Mouse (Mus musculus): ENCODE measurements around the gene Tmem92.
"Not testable (repeated sequence)": the region's sequence is repeated elsewhere in the genome, so short reads cannot be mapped to it uniquely, and the experiment has no call there.

Tmem92 gene

DNA sequence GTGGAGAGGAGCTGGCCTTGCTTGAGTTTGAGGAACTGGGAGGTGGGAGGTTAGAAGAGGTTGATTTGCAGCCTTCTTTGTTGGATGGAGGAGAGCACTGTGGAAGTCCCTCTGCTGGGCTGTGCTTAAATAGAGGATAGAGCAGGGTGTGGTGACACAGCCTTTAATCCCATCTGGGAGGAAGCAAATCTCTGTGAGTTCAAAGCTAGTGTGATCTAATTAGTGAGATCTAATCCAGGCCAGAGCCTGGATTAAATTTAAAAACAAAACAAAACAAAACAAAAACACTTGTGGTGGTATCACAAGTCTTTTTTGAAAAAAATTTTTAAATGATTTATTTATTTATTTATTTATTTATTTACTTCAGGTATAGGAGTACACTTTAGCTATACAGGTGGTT lies at the start of gene Tmem92:
Gene Tmem92 (minus strand): TSS at position 101 of the 400 bp plus-strand sequence.
- ATAC-seq (ENCODE audit: low TSS enrichment) = no peak

DNA sequence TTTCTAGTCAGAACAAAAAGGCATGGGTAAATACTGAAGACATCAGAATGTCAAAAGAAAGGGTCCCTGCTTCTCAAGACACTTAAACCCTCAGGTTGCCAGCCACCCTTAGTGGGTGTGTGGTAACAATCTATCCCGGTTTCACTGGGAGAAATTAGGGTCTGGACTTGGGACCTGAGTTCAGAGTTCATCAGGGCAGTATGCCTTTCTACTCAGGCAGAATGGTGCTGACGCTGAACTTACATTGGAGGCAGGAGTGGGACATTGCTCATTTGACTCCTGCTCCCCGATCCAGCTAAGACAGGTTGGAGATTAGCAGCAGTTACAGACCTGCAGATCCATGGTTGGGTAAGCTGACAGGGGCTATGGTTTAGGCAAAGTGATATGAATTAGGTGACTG lies 46.5 kb upstream of the Tmem92 start:
- ATAC-seq (ENCODE audit: low TSS enrichment) = no peak

DNA sequence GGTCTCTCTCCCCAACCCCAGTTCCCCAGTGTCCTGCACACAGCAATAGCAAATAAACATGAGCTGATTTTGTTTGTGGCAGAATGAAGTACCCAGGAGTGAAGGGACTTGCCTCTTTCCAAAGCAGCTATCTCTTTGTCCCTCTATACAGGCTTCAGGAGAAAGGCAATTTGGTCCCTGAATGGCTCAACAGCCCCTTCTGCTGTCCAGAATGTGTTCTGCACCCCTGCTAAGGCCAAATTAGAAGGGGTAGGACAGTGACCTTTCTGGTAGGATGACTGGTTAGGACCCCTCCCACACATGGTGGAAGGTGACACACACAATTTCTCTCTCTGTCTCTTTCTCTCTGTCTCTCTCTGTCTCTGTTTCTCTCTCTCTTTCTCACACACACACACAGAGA lies 36.9 kb upstream of the Tmem92 start:
- not testable (repeated sequence) for ATAC-seq (ENCODE audit: low TSS enrichment)

DNA sequence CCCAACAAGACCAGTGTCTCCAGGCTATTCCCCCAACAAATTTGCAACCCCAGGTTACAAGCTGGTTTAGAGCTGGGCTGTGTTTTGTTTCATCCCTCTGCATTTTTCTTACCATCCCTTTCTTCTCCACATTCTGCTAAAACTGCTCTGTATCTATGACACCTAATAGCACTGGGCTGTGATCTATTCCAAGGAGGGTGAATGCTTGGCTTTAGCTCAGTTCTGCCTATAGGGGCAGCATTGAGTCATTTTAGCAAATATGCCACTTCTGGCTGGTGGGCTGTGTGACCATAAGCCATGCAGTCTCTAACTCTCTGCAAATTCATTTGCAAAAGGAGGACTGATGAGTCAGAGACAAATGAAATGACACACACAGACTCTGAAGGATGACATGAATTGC lies 36.4 kb upstream of the Tmem92 start:
- not testable (repeated sequence) for ATAC-seq (ENCODE audit: low TSS enrichment)

DNA sequence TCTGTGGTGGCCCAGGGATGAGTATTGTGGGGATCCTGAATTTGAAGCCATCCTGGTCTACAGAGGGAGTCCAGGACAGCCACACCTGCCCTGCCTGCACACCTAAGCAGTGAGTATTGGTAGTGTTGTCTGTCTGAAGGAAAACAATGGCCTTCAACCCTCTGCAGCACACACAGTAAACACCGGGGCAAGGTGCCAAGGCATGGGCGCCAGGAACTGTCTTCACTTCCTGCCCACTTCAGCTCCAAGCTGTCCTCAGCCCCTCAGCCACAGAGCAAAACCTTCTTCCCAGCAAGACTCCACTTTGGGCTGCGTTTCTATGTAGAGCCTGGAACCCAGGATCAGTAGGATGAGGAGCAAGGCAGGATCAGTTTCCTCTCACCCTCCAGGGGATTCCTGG lies 29.0 kb upstream of the Tmem92 start:
- not testable (repeated sequence) for ATAC-seq (ENCODE audit: low TSS enrichment)

DNA sequence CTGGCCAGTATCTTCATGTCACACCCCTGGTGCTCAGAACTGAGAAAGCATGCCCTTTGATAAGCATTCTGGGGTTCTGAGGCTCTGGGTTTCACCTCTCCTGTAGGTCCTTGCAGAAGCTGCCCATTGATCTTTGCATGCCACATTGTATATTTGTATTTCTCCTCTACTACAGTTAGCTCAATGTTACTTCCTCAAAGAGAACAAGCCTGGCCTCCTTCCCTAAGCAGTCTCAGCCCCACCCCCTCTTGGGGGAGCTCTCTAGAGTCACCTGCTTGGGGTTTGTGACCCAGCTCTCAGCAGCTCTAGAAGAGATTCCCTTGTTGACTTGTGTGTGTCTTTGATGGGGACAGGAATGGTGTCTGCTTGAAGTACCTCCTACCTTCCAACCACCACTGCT lies 9.2 kb upstream of the Tmem92 start:
- no peak for ATAC-seq (ENCODE audit: low TSS enrichment)

DNA sequence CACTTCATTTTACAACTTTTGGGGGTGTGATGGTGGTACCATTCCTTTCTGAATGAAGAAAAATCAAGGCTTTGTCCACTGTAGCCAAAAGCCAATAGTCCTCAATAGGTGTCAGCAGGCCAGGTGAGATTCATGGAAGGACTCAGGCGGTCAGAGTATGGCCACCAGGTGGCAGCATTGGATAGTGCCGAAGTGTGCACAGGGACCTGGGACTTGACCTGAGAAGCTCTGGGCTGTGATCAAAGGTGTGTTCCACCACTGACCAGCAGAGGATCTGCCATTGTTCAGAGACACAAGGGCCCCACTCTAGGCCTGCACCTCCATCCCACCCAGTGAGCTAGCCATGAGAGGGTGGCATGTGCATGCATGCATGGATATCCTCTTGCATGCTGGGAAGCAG lies 2.7 kb upstream of the Tmem92 start:
- no peak for ATAC-seq (ENCODE audit: low TSS enrichment)

DNA sequence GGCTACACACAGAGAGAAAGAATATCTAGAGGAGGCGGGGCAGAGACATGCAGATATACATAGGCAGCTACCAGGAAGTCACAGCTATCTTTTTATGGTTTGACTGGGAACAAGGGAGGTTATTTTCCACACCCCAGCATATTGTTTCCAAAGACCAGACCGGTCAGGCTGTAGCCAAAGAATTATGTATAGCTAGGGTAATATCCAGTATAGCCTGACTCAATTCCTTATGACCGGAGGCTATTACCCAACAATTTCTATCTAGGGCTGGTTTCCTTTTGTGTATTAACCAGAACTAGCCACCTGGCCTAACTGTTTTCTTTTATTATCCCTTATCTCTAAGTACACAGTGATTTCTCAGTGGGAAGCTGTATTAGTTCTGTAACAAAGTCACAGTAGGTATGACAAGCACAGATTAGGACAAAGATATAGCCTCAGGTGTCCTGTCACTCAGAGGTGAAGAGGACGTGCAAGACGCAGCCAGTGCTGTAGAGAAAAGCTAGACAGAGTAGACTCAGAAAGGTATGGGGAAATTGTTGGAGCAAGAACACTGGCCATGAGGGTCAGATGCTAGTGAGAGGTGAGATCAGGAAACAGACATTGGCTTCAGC lies 7.5 kb downstream of the Tmem92 start:
- ATAC-seq (ENCODE audit: low TSS enrichment) = no peak

DNA sequence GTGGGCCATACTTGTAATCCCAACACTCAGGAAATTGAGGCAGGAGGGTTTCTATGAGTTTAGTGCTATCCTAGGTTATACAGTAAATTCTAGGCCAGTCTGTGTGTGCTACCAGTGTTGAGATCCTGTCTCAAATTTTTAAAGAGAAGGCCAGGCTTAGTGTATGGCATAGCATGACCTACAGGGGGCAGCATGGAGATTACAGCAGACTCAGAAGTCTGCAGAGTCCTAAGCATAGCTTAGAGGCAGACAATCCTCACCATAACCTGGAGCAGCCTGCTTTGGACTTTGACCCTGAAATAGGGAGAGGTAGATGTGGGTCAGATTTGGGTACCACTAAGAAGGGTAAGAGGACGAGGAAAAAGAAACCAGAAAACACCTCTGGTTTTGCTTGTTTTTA lies 8.7 kb downstream of the Tmem92 start:
- ATAC-seq (ENCODE audit: low TSS enrichment) = no peak

DNA sequence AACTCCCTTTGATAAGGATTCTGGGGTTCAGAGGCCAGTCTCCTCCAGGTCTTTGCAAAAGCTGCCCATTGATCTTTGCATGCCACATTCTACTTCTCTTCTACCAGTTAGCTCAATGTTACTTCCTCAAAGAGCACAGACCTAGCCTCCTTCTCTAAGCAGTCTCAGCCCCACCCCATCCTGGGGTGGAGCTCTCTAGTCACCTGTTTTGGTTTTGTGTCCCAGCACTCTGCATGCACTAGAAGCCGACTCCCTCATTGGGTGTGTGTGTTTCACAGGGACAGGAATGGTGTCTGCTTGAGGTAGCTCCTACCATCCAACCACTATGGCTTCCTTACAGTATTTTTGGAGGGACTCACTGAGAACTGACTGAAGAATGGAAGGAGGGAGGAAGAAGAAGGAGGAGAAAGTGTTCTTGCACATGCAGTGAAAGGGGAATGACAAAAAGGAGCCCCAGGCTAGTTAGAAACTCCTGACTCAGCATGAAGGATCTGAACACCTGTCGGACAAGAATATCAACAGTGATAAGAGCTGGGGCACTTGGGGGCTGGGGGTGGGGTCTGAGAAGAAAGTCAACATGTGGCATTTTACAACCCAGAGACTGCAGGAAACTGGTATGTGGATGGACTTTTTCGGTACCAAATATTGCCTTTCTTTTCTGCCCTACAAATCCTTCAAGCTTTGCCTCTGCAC lies 10.0 kb downstream of the Tmem92 start:
- no peak for ATAC-seq (ENCODE audit: low TSS enrichment)

DNA sequence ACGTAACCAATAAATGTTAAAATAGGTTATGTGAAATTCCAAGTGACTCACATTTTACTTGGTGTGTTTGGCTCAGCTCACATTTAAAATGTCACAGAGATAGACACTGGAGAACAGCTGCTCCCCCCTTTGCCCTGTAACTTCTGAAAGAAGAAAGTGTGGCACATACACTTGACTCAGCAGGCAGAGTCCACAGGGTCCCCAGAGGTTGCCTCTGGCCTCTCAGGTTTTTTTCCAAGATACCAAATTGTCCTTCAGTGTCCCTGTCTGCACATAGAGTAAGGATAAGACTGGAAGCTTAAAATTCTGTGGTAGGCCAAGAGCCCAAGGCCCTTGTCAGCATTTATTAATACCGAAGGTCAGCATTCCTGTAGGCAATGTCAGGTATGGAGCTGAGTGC lies 15.3 kb downstream of the Tmem92 start:
- ATAC-seq (ENCODE audit: low TSS enrichment) = no peak

DNA sequence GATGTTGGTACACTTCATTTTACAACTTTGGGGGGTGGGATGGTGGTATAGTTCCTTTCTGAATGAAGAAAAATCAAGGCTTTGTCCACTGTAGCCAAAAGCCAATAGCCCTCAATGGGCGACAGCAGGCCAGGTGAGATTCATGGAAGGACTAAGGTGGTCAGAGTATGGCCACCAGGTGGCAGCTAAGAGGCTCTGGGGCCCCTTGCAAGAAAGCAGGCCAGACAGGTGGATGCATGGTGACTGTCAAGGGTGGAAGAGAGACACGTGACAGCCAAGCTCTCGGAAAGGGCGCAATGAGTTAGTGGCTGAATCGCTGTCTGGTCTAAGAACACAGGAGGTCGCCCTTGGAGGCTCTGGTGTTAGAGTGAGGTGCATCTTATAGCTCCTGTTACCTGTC lies 19.7 kb downstream of the Tmem92 start:
- no peak for ATAC-seq (ENCODE audit: low TSS enrichment)

DNA sequence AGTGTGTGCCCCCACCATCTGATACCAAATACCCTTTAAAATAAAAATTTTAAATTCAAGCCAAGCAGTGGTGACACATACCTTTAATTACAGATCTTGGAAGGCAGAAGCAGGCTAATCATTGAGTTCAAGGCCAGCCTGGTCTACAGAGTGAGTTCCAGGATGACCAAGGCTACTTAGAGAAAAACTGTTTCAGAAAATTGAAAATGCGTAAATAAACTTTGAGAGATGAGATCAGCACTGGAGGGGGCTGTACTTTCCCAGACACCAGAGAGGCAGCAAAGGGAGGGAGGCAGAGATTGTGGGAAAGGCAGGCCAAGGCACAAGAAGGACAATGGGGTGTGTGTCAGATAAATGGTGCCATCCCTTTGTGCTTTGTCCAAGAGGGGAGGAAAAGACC lies 20.2 kb downstream of the Tmem92 start:
- ATAC-seq (ENCODE audit: low TSS enrichment) = no peak

DNA sequence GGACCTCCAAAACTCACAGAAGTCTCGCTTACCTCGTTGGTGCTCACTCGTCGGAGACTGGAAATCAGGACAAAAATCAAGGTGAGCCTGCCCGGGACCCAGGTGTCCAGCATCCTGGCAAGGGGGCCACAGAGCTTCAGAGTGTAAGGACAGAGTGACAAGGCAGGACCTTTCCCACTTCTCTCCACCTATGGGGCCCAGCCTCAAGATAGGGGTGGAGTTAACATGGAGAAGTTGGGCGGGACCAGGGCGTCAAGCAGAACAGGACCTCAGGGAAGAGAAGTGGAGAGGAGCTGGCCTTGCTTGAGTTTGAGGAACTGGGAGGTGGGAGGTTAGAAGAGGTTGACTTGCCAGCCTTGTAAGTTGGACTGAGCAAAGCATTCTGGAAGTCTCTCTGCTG lies 21.7 kb downstream of the Tmem92 start:
- no peak for ATAC-seq (ENCODE audit: low TSS enrichment)

DNA sequence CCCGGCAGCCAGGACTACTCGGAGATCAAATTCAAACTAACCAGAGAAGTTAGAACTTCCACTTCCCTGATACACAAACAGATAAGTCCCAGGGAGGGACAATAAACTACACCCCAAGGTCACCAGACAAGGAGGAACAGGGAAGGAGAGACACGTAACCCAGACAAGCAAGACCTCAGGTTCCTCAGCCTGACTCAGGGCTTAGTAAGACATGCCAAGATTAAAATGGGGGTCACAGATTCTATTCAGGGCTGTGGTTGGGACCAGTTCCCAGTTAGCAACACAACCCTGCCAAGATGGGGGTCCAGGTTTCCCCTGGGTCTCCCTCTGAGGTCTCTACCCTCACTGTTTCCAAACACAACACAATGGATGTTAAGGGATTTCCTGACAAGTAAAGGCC lies 22.1 kb downstream of the Tmem92 start:
- ATAC-seq (ENCODE audit: low TSS enrichment) = no peak

DNA sequence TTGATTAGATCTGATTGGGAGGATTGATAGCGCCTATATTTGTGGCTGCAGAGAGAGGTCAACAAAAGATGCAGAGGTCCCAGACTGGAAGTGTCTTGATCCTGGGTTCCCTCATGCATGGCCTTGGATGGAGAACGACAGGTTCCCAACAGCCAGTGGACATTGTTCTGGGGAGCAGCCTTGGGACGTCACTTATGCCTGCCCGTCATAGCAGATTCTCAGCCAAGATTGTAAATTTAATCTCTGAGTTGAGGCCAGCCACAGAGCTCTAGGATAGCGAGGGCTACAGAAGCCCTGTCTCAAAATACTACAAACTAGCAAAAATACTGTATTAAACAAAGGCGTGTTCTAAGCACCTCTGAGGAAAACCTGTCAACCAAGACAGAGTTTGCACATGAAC lies 22.6 kb downstream of the Tmem92 start:
- ATAC-seq (ENCODE audit: low TSS enrichment) = no peak

DNA sequence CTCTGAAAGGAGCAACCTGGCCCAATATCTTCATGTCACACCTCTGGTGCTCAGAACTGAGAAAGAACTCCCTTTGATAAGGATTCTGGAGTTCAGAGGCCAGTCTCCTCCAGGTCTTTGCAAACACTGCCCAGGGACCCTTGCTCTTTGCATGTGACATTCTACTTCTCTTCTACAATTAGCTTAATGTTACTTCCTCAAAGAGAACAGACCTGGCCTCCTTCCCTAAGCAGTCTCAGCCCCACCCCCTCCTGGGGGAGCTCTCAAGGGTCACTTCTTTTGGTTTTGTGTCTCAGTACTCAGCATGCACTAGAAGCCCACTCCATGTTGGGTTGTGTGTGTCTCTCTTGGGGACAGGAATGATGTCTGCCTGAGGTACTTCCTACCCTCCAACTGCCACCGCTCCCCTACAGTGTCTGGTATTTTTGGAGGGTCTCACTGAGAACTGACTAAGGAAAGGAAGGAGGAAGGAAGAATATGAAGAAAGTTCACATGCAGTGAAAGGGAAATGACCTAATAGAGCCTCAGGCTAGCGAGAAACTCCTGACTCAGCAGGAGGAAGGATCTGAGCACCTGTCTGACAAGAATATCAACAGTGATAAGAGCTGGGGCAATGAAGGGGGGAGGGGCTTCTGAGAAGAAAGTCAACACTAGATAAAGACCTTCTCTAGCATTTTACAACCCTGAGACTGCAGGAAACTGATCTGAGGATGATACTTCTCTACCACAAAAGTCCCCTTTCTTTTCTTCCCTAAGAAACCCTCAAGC lies 29.4 kb downstream of the Tmem92 start:
- ATAC-seq (ENCODE audit: low TSS enrichment) = no peak

DNA sequence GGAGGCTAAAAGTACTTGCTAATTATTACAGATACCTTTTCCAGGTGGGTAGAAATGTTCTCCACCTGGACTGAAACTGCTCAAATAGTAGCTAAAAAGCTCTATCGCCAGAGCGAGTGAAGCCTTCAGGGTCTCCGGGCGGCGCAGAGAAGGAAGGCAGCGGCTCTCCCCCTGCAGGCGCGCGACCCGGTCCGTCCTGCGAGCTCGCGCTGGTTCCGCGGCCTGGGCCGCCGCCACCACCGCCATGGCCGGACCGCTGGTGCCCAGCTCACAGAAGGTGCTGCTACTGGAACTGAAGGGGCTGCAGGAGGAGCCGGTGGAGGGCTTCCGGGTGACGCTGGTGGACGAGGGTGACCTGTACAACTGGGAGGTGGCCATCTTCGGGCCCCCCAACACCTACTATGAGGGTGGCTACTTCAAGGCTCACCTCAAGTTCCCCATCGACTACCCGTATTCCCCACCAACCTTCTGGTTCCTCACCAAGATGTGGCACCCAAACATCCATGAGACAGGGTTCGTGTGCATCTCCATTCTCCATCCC lies 40.7 kb downstream of the Tmem92 start, which contains the start of gene Cdc34b:
Gene Cdc34b (plus strand): TSS at position 51 of the 541 bp plus-strand sequence.
- no peak for ATAC-seq (ENCODE audit: low TSS enrichment)

DNA sequence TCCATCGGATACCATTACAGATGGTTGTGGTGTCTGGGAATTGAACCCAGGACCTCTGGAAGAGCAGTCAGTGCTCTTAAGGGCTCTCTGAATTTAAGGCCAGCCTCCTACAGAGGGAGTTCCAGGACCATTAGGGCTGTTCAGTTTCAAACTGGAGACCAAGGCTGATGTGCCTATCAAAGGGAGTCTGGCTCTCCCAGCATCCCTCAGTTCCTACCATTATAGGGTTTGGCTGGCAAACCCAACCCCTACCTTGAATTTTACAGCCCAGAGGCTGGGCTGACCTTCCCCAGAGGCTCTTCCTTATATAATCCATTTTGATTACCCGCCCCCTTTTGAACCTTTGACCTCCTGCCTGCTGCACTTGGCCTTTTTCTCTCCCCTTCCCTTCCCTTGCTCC lies 46.8 kb downstream of the Tmem92 start:
- no peak for ATAC-seq (ENCODE audit: low TSS enrichment)

DNA sequence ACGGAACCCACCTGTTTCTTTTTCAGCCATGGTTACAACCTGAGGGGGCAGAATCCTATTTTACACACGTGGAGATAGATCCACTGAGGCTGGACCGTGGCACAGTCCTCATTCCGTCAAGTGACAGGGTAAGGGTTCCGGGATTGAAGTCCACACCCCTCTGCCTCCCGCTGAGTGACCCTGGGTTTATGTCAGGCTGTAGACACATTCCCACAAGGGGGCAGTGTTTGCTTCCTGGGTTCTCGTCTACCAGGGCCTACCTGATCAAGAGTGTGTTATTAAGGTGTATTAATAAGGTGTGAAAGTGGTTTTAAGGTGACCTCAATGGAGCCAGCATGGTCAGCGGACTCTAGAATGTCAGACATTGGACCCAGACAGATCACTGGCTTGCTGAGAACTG lies 49.7 kb downstream of the Tmem92 start:
- ATAC-seq (ENCODE audit: low TSS enrichment) = no peak

DNA sequence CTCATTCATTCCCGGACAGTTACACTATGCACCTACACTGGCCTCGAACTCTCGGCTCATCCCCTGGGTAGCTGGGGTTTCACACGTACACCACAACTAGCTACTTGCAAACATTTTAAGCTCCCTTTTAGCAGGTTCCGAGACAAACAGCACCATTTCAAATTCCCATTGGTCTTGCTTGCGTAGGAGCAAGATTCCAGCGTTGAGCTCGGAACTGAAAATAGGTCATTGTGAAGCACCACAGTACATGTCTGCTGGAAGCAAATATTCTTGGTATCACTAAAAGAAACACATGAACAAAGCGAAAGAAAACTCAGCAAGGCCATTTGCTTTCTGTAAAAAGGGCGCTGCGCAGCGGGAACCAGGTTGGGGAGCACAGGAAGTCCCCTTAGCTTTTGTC lies 51.3 kb downstream of the Tmem92 start:
- ATAC-seq (ENCODE audit: low TSS enrichment) = peak; percentile 65; the same call in 1 of the 2 replicates

DNA sequence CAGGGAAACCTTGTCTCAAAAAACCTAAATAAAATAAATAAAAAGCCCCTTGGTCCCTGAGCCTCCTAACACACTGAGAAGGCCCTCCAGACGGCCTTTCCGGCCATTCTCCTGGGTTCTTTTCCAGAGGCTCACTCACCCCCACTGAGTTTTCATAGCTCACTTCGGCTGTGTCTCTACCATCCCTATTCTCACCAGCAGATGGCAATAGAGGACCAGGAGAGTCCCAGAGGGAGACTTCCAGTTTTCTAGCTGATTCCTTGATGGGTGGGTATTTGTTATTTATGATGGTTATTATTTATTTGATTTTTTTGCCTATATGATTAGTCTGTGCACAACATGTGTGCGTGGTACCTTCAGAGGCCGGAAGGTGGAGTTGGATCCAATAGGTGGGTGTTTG lies 52.2 kb downstream of the Tmem92 start:
- 0 out of 2 replicates have a peak, but pooled peaks have one; percentile 72 for ATAC-seq (ENCODE audit: low TSS enrichment)

DNA sequence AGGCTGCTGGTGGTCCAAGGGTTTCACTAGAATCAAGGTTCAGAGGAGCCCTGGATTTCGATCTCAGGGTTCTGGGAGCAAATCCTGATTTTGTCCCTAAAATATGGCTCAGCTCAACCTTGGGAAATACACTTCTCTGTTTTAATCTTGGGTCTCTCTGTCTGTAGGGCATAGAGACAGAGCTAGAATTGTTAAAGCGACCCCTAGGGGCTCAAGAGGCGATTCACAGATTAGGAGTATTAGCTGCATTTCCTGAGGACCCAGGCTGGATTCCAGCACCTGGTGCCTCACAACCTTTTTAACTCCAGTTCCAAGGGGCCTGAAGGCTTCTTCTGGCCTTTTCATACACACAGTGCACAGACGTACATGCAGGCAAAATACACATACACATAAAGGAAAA lies 52.9 kb downstream of the Tmem92 start:
- no peak for ATAC-seq (ENCODE audit: low TSS enrichment)

Measured in frontal cortex, adult (tissue).